Mouse (Mus musculus) lung, embryonic 14.5 days (tissue): ENCODE data around the gene Hist1h4k. TPM values are rescaled to one million over a fixed set of nuclear protein-coding genes. Genes with fewer than 3 reads are reported as not detected.
"Not testable (repeated sequence)": the region's sequence is repeated elsewhere in the genome, so short reads cannot be mapped to it uniquely, and the experiment has no call there.

ENCODE experiments used
- ATAC-seq: fragments of 200-750 bp; cut with Nextera tagmentation; 2 replicates; pipeline ENCODE4 v1.8.0; 2017; ENCODE audit warnings: mild to moderate bottlenecking, moderate TSS enrichment, moderate library complexity; ENCODE audit not compliant: insufficient read depth
- DNase-seq: peaks from one replicate; pipeline ENCODE4 v3.0.0-alpha.2; 2015
- H3K27ac ChIP-seq: fragments of 300-500 bp; sonication (generic); 2 replicates; pipeline ENCODE4 v1.5.1; 2014; ENCODE audit warnings: low read depth, mild to moderate bottlenecking, moderate library complexity
- H3K27me3 ChIP-seq: fragments of 300-500 bp; sonication (generic); 2 replicates; pipeline ENCODE4 v1.6.1; 2014; ENCODE audit warnings: low read length, control low read depth; ENCODE audit not compliant: insufficient read depth
- H3K36me3 ChIP-seq: fragments of 300-500 bp; sonication (generic); 2 replicates; pipeline ENCODE4 v1.6.1; 2014; ENCODE audit warnings: control low read depth; ENCODE audit not compliant: insufficient read depth
- H3K4me1 ChIP-seq: fragments of 300-500 bp; sonication (generic); 2 replicates; pipeline ENCODE4 v1.6.1; 2014; ENCODE audit warnings: antibody characterized with exemption, control low read depth; ENCODE audit not compliant: insufficient read depth
- H3K4me2 ChIP-seq: fragments of 300-500 bp; sonication (generic); 2 replicates; pipeline ENCODE4 v1.6.1; 2014; ENCODE audit warnings: mild to moderate bottlenecking
- H3K4me3 ChIP-seq: fragments of 300-500 bp; sonication (generic); 2 replicates; pipeline ENCODE4 v1.5.1; 2014; ENCODE audit warnings: low read depth, low read length
- H3K9ac ChIP-seq: fragments of 300-500 bp; sonication (generic); 2 replicates; pipeline ENCODE4 v1.6.1; 2014
- H3K9me3 ChIP-seq: fragments of 300-500 bp; sonication (generic); 2 replicates; pipeline ENCODE4 v1.6.1; 2016; ENCODE audit warnings: low read depth, low read length, control low read depth
- CTCF ChIP-seq: IDR thresholded peaks from 2 replicates; pipeline ENCODE4 v1.5.1; 2016; ENCODE audit warnings: antibody characterized with exemption, low read depth
- WGBS: fragments of 180-500 bp; shearing (Covaris S2); extraction: QIAGEN DNeasy Blood & Tissue Kit; methylation state at CpG from one replicate; pipeline ENCODE4 v1.1.7; 2014; 5-methylcytosine and 5-hydroxymethylcytosine counted together
- polyA plus RNA-seq: library from polyadenylated mRNA; unstranded; fragments of >200 nt; fragmentation: Nextera tagmentation; extraction: Ambion mirVana; gene quantifications from 2 replicates; pipeline ENCODE4 v1.2.1, GENCODE M21; 2014

Gene Hist1h4k
- polyA plus RNA-seq, 1 experiment from 2014 or later, result 6.4 TPM

GRCm38 (mm10) chr13:21734010-21734905, 16.0 kb downstream of the Hist1h4k start:
- H3K27ac ChIP-seq, result peak overlapping the region; percentile 99
- peak; percentile 89 for TF ChIP-seq CTCF
- H3K9me3 ChIP-seq, result no peaks in the 10 kb centered on the region
- H3K4me1 ChIP-seq, result no peaks in the 10 kb centered on the region
- H3K36me3 ChIP-seq, result no peaks in the 10 kb centered on the region
- H3K9ac ChIP-seq, result peak overlapping the region; percentile 77
- DNase-seq (peak; percentile 98), ATAC-seq (peak; percentile 82)
- H3K4me2 ChIP-seq, result peak overlapping the region; percentile 74
- H3K27me3 ChIP-seq, result no peaks in the 10 kb centered on the region
- under 1% methylated on average over 21 of the region's 21 CpGs for WGBS
- peak overlapping the region; percentile 52 for H3K4me3 ChIP-seq

GRCm38 (mm10) chr13:21733466-21733865, 16.8 kb downstream of the Hist1h4k start:
- Histone ChIP-seq H3K36me3 (no peaks in the 10 kb centered on the region), H3K27ac (peak overlapping the region; percentile 99), H3K27me3 (no peaks in the 10 kb centered on the region), H3K9ac (no peak overlapping the region), H3K4me1 (no peaks in the 10 kb centered on the region), H3K9me3 (no peaks in the 10 kb centered on the region), H3K4me3 (no peak overlapping the region), H3K4me2 (no peak overlapping the region)
- WGBS, result 71% methylated on average over 5 of the region's 5 CpGs
- TF ChIP-seq CTCF, result no peak; the same call in 1 of the 2 replicates
- ATAC-seq (no peak; the same call in 1 of the 2 replicates), DNase-seq (peak; percentile 42)

- no peak for ATAC-seq
- H3K27ac ChIP-seq, result no peak overlapping the region
- no peaks in the 10 kb centered on the region for H3K36me3 ChIP-seq
- H3K27me3 ChIP-seq, result no peaks in the 10 kb centered on the region
- DNase-seq, result no peak
- H3K4me1 ChIP-seq, result no peaks in the 10 kb centered on the region
- WGBS, result 41% methylated on average over 1 of the region's 1 CpGs
- H3K9me3 ChIP-seq, result no peaks in the 10 kb centered on the region
- H3K4me2 ChIP-seq, result no peak overlapping the region
- H3K4me3 ChIP-seq, result no peak overlapping the region
- no peak overlapping the region for H3K9ac ChIP-seq
- TF ChIP-seq CTCF, result no peak
Observed at GRCm38 (mm10) chr13:21729544-21729943, 20.8 kb downstream of the Hist1h4k start.

- Histone ChIP-seq H3K36me3 (no peaks in the 10 kb centered on the region), H3K27me3 (no peaks in the 10 kb centered on the region), H3K4me2 (no peak overlapping the region), H3K9me3 (no peaks in the 10 kb centered on the region), H3K4me3 (no peak overlapping the region), H3K9ac (no peak overlapping the region), H3K4me1 (no peaks in the 10 kb centered on the region), H3K27ac (no peak overlapping the region)
- WGBS, result 40% methylated on average over 11 of the region's 11 CpGs
- DNase-seq (no peak), ATAC-seq (no peak)
- TF ChIP-seq CTCF, result no peak
Observed at GRCm38 (mm10) chr13:21727948-21728572, 22.2 kb downstream of the Hist1h4k start.

- Histone ChIP-seq H3K36me3 (no peaks in the 10 kb centered on the region), H3K4me2 (peak overlapping the region; percentile 69), H3K4me1 (peaks cover 8% of the 10 kb centered on the region), H3K9ac (peak overlapping the region; percentile 55; the same call in 1 of the 2 replicates), H3K9me3 (no peaks in the 10 kb centered on the region), H3K27ac (peak overlapping the region; percentile 92), H3K4me3 (peak overlapping the region; percentile 29; the same call in 1 of the 2 replicates), H3K27me3 (no peaks in the 10 kb centered on the region)
- no peak for ATAC-seq
- TF ChIP-seq CTCF, result no peak
- peak; percentile 31 for DNase-seq
- 28% methylated on average over 5 of the region's 5 CpGs for WGBS
Observed at GRCm38 (mm10) chr13:21722993-21723836, 27.1 kb downstream of the Hist1h4k start.

- Histone ChIP-seq H3K36me3 (no peaks in the 10 kb centered on the region), H3K27ac (peak overlapping the region; percentile 92), H3K9ac (peak overlapping the region; percentile 55), H3K27me3 (no peaks in the 10 kb centered on the region), H3K4me2 (peak overlapping the region; percentile 69), H3K4me3 (peak overlapping the region; percentile 29), H3K9me3 (no peaks in the 10 kb centered on the region), H3K4me1 (peaks cover 8% of the 10 kb centered on the region)
- ATAC-seq (peak; percentile 32), DNase-seq (peak; percentile 80)
- no peak for TF ChIP-seq CTCF
- 2% methylated on average over 11 of the region's 11 CpGs for WGBS
Observed at GRCm38 (mm10) chr13:21722373-21722925, 27.9 kb downstream of the Hist1h4k start.

GRCm38 (mm10) chr13:21721757-21722372, 28.4 kb downstream of the Hist1h4k start, which contains the start of gene Hist1h2bm:
Gene Hist1h2bm (plus strand): TSS chr13:21722044.
- ATAC-seq (peak; percentile 97), DNase-seq (peak; percentile 96)
- Histone ChIP-seq H3K9ac (peak within 1 kb of the TSS; percentile 56), H3K4me2 (peak within 1 kb of the TSS; percentile 69), H3K27ac (peak within 1 kb of the TSS; percentile 92), H3K4me3 (peak within 1 kb of the TSS; percentile 34)
- WGBS, result under 1% methylated on average over 36 of the region's 37 CpGs
- not testable (repeated sequence) for H3K4me1 ChIP-seq, H3K27me3 ChIP-seq, H3K36me3 ChIP-seq, H3K9me3 ChIP-seq

- Histone ChIP-seq H3K27ac (peak overlapping the region; percentile 92), H3K9ac (peak overlapping the region; percentile 56), H3K4me2 (peak overlapping the region; percentile 69), H3K4me3 (peak overlapping the region; percentile 34)
- not testable (repeated sequence) for H3K4me1 ChIP-seq, H3K9me3 ChIP-seq, H3K27me3 ChIP-seq, H3K36me3 ChIP-seq
- peak; percentile 33 for ATAC-seq
- under 1% methylated on average over 21 of the region's 44 CpGs for WGBS
- peak; percentile 56 for DNase-seq
Observed at GRCm38 (mm10) chr13:21721107-21721756, 29.1 kb downstream of the Hist1h4k start.
